Mouse (Mus musculus): ENCODE measurements around the gene Rbm8a2.

The Rbm8a2 gene

DNA sequence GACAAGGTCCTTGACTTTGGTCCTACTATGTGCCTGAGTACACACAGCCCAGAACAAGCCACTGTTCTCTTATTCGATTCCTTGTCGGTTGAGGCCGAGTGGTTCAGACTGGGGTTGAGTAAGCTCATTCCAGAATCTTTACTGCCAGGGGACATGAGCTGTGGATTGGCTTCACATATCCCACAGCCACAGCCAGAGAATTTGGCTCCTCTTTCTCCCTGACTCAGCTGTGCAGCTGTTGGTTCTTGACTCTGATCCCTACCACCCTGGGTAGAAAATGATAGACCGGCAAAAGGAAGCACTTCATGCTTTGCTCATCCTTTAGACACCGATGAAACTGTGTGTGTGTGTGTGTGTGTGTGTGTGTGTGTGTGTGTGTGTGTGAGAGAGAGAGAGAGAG, 47.5 kb downstream of the Rbm8a2 start:
- peak; percentile 31 for DNase-seq (ENCODE audit: low read depth, low spot score)
